Mouse (Mus musculus): ENCODE measurements around the gene Sh3pxd2a. TPM values are rescaled to one million over a fixed set of nuclear protein-coding genes. Genes with fewer than 3 reads are reported as not detected.

Sh3pxd2a gene
- polyA plus RNA-seq, 1 experiment: 12.1 TPM

DNA sequence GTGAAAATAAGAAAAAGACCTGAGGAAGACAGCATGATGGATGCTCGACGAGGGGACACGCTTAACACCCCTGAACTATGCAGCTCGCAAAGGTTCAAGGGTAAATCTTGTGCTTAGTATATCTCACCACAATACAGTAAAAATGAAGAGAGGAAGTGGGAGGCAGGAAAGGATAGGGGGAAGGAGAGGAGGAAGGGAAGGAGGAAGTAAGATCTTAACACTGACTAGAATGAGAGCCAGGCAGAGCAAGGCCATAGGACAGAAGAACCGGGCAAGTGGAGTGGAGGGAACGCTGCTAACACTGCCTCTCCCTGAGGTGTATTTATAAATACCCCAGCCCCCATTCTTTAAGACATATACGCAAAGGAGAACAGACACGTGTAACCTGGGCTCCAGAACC lies 58.7 kb downstream of the Sh3pxd2a start:
- no peak overlapping the region for H3K4me3 ChIP-seq (ENCODE audit: extremely low read depth, insufficient read depth, insufficient read length)
- whole genome bisulfite sequencing: 73% methylated on average over 8 of the region's 8 CpGs
- peaks cover 7% of the 10 kb centered on the region; the same call in 1 of the 2 replicates for H3K4me1 ChIP-seq (ENCODE audit: control insufficient read depth, insufficient read depth, insufficient read length)
- H3K27ac ChIP-seq (ENCODE audit: insufficient read depth, low read length): no peak overlapping the region
- TF ChIP-seq POLR2A (IDR thresholded peaks at IDR 0.05; ENCODE audit: low read depth, low read length): no peak
- TF ChIP-seq CTCF (IDR thresholded peaks at IDR 0.05; ENCODE audit: extremely low read depth, insufficient read depth, insufficient read length, insufficient replicate concordance): no peak
- no peaks in the 10 kb centered on the region for H3K27me3 ChIP-seq (ENCODE audit: control insufficient read depth, insufficient read depth, low read length)
- DNase-seq (ENCODE audit: low read depth in 1 of 2, low spot score in 2 of 2): no peak
- H3K36me3 ChIP-seq (ENCODE audit: control insufficient read depth, insufficient read depth, low read length): no peaks in the 10 kb centered on the region

- Histone ChIP-seq H3K4me3 (ENCODE audit: extremely low read depth, insufficient read depth, insufficient read length) (no peak overlapping the region), H3K27ac (ENCODE audit: insufficient read depth, low read length) (no peak overlapping the region; the same call in 1 of the 2 replicates), H3K27me3 (ENCODE audit: control insufficient read depth, insufficient read depth, low read length) (no peaks in the 10 kb centered on the region), H3K4me1 (ENCODE audit: control insufficient read depth, insufficient read depth, insufficient read length) (peaks cover 9% of the 10 kb centered on the region; the same call in 1 of the 2 replicates), H3K36me3 (ENCODE audit: control insufficient read depth, insufficient read depth, low read length) (no peaks in the 10 kb centered on the region)
- TF ChIP-seq CTCF (IDR thresholded peaks at IDR 0.05; ENCODE audit: extremely low read depth, insufficient read depth, insufficient read length, insufficient replicate concordance) (no peak), POLR2A (IDR thresholded peaks at IDR 0.05; ENCODE audit: low read depth, low read length) (no peak)
- DNase-seq (ENCODE audit: low read depth in 1 of 2, low spot score in 2 of 2): no peak
- WGBS: 91% methylated on average over 3 of the region's 3 CpGs
Observed at GRCm38 (mm10) chr19:47403391-47404379, 60.5 kb downstream of the Sh3pxd2a start.

DNA sequence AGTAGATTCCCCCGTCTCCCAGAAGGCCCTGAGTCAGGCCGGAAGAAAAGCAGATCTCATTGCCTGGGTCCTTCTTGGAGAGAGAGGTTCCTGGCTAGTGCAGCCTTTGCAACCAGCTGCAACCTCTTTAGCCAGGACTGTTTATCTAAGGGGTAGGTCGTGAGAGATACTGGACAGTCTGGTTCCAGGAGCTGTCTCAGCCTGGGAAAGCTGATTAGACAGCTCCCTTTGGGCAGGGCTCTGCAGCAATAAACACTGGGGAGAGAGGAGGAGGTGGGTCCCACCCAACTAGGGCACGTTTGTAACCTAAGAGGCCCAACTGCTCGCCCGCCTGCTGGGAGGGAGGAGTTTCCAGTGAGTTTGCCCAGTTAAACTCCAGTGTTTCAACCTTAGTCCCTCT lies 61.2 kb downstream of the Sh3pxd2a start:
- H3K4me1 ChIP-seq (ENCODE audit: control insufficient read depth, insufficient read depth, insufficient read length): peaks cover 9% of the 10 kb centered on the region; the same call in 1 of the 2 replicates
- TF ChIP-seq POLR2A (IDR thresholded peaks at IDR 0.05; ENCODE audit: low read depth, low read length) (no peak), CTCF (IDR thresholded peaks at IDR 0.05; ENCODE audit: extremely low read depth, insufficient read depth, insufficient read length, insufficient replicate concordance) (no peak)
- DNase-seq (ENCODE audit: low read depth in 1 of 2, low spot score in 2 of 2): no peak
- H3K27me3 ChIP-seq (ENCODE audit: control insufficient read depth, insufficient read depth, low read length): no peaks in the 10 kb centered on the region
- H3K27ac ChIP-seq (ENCODE audit: insufficient read depth, low read length): peak overlapping the region; percentile 33; the same call in 1 of the 2 replicates
- H3K36me3 ChIP-seq (ENCODE audit: control insufficient read depth, insufficient read depth, low read length): no peaks in the 10 kb centered on the region
- H3K4me3 ChIP-seq (ENCODE audit: extremely low read depth, insufficient read depth, insufficient read length): no peak overlapping the region
- 73% methylated on average over 6 of the region's 6 CpGs for WGBS

DNA sequence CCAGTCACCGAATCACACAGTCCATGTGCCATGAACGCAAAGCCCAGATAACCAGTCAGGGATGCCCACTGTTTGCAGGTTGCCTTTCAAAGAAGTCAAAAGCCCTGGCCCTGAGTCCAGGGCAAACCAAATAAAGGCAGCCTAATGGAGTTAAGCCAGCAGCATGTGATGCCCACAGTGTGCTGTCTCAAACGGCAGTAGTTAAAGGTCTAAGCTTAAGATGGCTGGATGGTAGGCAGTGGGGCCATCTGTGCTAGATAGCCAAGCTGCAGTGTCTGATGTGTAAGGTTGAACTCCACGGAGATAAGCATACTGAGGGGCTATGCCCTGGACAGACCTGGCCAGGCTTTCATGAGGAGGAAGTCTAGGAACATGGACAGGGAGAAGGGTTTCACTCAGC lies 61.7 kb downstream of the Sh3pxd2a start:
- Histone ChIP-seq H3K4me1 (ENCODE audit: control insufficient read depth, insufficient read depth, insufficient read length) (peaks cover 9% of the 10 kb centered on the region; the same call in 1 of the 2 replicates), H3K27ac (ENCODE audit: insufficient read depth, low read length) (peak overlapping the region; percentile 33; the same call in 1 of the 2 replicates), H3K36me3 (ENCODE audit: control insufficient read depth, insufficient read depth, low read length) (peaks cover 1% of the 10 kb centered on the region; the same call in 1 of the 2 replicates), H3K4me3 (ENCODE audit: extremely low read depth, insufficient read depth, insufficient read length) (no peak overlapping the region), H3K27me3 (ENCODE audit: control insufficient read depth, insufficient read depth, low read length) (no peaks in the 10 kb centered on the region)
- 85% methylated on average over 4 of the region's 4 CpGs for WGBS
- DNase-seq (ENCODE audit: low read depth in 1 of 2, low spot score in 2 of 2): no peak
- no peak for TF ChIP-seq CTCF (IDR thresholded peaks at IDR 0.05; ENCODE audit: extremely low read depth, insufficient read depth, insufficient read length, insufficient replicate concordance)
- TF ChIP-seq POLR2A (IDR thresholded peaks at IDR 0.05; ENCODE audit: low read depth, low read length): no peak

DNA sequence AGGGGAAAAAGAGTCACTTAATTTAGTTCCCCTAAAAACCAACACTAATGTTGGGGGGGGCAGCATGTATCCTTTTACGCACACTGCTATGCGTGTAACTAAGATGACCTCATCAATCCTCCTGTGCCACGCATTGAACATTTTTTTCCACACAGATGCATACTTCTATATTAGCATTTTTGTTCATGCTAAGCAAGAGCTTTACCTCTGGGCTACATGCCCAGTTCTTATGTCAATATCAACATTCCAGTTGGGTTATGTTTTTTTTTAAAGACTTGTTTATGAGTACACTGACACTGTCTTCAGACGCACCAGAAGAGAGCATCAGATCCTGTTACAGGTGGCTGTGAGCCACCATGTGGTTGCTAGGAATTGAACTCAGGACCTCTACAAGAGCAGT lies 64.5 kb downstream of the Sh3pxd2a start:
- no peak for DNase-seq (ENCODE audit: low read depth in 1 of 2, low spot score in 2 of 2)
- Histone ChIP-seq H3K4me3 (ENCODE audit: extremely low read depth, insufficient read depth, insufficient read length) (no peak overlapping the region), H3K36me3 (ENCODE audit: control insufficient read depth, insufficient read depth, low read length) (peaks cover 5% of the 10 kb centered on the region), H3K4me1 (ENCODE audit: control insufficient read depth, insufficient read depth, insufficient read length) (0 out of 2 replicates have a peak, but pooled peaks cover 2% of the 10 kb centered on the region), H3K27me3 (ENCODE audit: control insufficient read depth, insufficient read depth, low read length) (no peaks in the 10 kb centered on the region), H3K27ac (ENCODE audit: insufficient read depth, low read length) (no peak overlapping the region)
- 95% methylated on average over 4 of the region's 4 CpGs for WGBS
- TF ChIP-seq CTCF (IDR thresholded peaks at IDR 0.05; ENCODE audit: extremely low read depth, insufficient read depth, insufficient read length, insufficient replicate concordance): no peak
- no peak for TF ChIP-seq POLR2A (IDR thresholded peaks at IDR 0.05; ENCODE audit: low read depth, low read length)

GRCm38 (mm10) chr19:47399029-47399428 lies 65.2 kb downstream of the Sh3pxd2a start:
- H3K27ac ChIP-seq (ENCODE audit: insufficient read depth, low read length): no peak overlapping the region
- no peak for TF ChIP-seq CTCF (IDR thresholded peaks at IDR 0.05; ENCODE audit: extremely low read depth, insufficient read depth, insufficient read length, insufficient replicate concordance)
- TF ChIP-seq POLR2A (IDR thresholded peaks at IDR 0.05; ENCODE audit: low read depth, low read length): no peak
- H3K4me3 ChIP-seq (ENCODE audit: extremely low read depth, insufficient read depth, insufficient read length): no peak overlapping the region
- H3K36me3 ChIP-seq (ENCODE audit: control insufficient read depth, insufficient read depth, low read length): peaks cover 5% of the 10 kb centered on the region
- H3K27me3 ChIP-seq (ENCODE audit: control insufficient read depth, insufficient read depth, low read length): no peaks in the 10 kb centered on the region
- no peak for DNase-seq (ENCODE audit: low read depth in 1 of 2, low spot score in 2 of 2)
- 93% methylated on average over 11 of the region's 11 CpGs for WGBS
- H3K4me1 ChIP-seq (ENCODE audit: control insufficient read depth, insufficient read depth, insufficient read length): 0 out of 2 replicates have a peak, but pooled peaks cover 2% of the 10 kb centered on the region
